Mouse (Mus musculus) embryonic facial prominence, embryonic 11.5 days (tissue): ENCODE measurements around the gene Esr1. TPM values are rescaled to one million over a fixed set of nuclear protein-coding genes. Genes with fewer than 3 reads are reported as not detected.

Experiments
- ATAC-seq: fragments of 200-750 bp; cut with Nextera tagmentation; replicated peaks from 2 replicates; pipeline ENCODE4 v1.8.0; 2017; ENCODE audit warnings: low read depth; ENCODE audit not compliant: insufficient number of reproducible peaks, low FRiP score, low TSS enrichment
- DNase-seq: peaks from one replicate; pipeline ENCODE4 v3.0.0-alpha.2; 2015; ENCODE audit warnings: low spot score
- H3K27ac ChIP-seq: fragments of 300-500 bp; sonication (generic); replicated peaks from 2 replicates; pipeline ENCODE4 v1.5.1; 2014; ENCODE audit warnings: mild to moderate bottlenecking, low read depth, low read length, control low read depth
- H3K27me3 ChIP-seq: fragments of 300-500 bp; sonication (generic); 2 replicates; pipeline ENCODE4 v1.6.1; 2014; ENCODE audit warnings: mild to moderate bottlenecking, low read length, moderate library complexity, mixed read lengths; ENCODE audit not compliant: control insufficient read depth, insufficient read depth
- H3K36me3 ChIP-seq: fragments of 300-500 bp; sonication (generic); replicated peaks from 2 replicates; pipeline ENCODE4 v1.6.1; 2014; ENCODE audit warnings: low read depth, mild to moderate bottlenecking, low read length, moderate library complexity, mixed read lengths; ENCODE audit not compliant: control insufficient read depth, insufficient read depth
- H3K4me1 ChIP-seq: fragments of 300-500 bp; sonication (generic); 2 replicates; pipeline ENCODE4 v1.6.1; 2014; ENCODE audit warnings: low read length, mixed read lengths; ENCODE audit not compliant: control insufficient read depth, insufficient read depth
- H3K4me2 ChIP-seq: fragments of 300-500 bp; sonication (generic); 2 replicates; pipeline ENCODE4 v1.6.1; 2014; ENCODE audit warnings: low read depth, mild to moderate bottlenecking, control low read depth, low read length, moderate library complexity
- H3K4me3 ChIP-seq: fragments of 300-500 bp; sonication (generic); 2 replicates; pipeline ENCODE4 v1.5.1; 2014; ENCODE audit warnings: low read depth, low read length, control low read depth
- H3K9ac ChIP-seq: fragments of 300-500 bp; sonication (generic); replicated peaks from 2 replicates; pipeline ENCODE4 v1.6.1; 2014; ENCODE audit warnings: mild to moderate bottlenecking, control low read depth, low read length
- H3K9me3 ChIP-seq: fragments of 300-500 bp; sonication (generic); replicated peaks from 2 replicates; pipeline ENCODE4 v1.6.1; 2016; ENCODE audit warnings: mild to moderate bottlenecking, low read length, inconsistent platforms, mixed read lengths; ENCODE audit not compliant: control insufficient read depth
- WGBS: fragments of 180-500 bp; shearing (Covaris S2); extraction: QIAGEN DNeasy Blood & Tissue Kit; methylation state at CpG from one replicate; pipeline ENCODE4 v1.1.7; 2014; 5-methylcytosine and 5-hydroxymethylcytosine counted together
- polyA plus RNA-seq: library from polyadenylated mRNA; unstranded; fragments of >200 nt; fragmentation: Nextera tagmentation; extraction: Ambion mirVana; gene quantifications from 2 replicates; pipeline ENCODE4 v1.2.1, GENCODE M21; 2014

Gene Esr1
- polyA plus RNA-seq, 1 experiment from 2014 or later = 0.10 TPM

DNA sequence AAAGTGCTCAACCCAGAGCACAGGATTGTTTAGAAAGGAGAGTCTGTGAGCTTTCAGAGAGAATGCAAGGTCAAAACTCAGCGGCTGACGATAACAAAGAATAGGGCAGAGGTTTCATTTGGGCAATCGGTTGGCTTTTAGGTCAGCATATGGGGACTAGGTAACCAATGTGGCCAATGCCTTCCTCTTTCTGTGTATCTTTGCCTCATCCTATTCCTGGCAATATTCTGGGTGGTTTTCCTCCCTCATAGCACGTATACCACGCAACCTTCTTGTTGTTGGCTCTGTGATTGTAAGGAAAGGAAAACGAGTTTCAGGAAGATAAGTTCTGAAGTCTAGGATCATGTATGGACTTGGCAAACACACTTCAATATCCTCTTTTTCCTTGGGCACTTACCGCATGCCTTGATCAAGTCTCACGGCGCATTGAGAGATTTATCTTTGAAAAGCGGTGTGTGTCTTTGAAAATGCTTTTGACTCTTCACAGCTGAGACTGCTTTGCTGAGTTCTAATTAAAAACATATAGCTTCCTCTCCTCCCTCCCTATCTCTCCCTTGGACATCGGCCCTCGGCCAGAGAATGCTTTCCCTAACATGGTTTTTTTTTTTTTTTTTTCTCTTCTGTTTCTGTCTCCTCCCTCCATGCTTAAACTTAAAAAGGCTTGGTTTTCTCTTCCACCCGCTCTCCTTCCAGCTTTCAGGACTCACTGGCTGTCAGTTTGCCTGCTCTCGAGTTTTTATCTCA, 22.1 kb downstream of the Esr1 start:
- Histone ChIP-seq H3K4me3 (no peak overlapping the region), H3K27ac (no peak overlapping the region), H3K36me3 (no peaks in the 10 kb centered on the region), H3K9me3 (no peaks in the 10 kb centered on the region), H3K9ac (no peak overlapping the region), H3K27me3 (no peaks in the 10 kb centered on the region), H3K4me2 (no peak overlapping the region), H3K4me1 (no peaks in the 10 kb centered on the region)
- WGBS = 65% methylated on average over 14 of the region's 14 CpGs
- ATAC-seq (no peak), DNase-seq (peak; percentile 6)

DNA sequence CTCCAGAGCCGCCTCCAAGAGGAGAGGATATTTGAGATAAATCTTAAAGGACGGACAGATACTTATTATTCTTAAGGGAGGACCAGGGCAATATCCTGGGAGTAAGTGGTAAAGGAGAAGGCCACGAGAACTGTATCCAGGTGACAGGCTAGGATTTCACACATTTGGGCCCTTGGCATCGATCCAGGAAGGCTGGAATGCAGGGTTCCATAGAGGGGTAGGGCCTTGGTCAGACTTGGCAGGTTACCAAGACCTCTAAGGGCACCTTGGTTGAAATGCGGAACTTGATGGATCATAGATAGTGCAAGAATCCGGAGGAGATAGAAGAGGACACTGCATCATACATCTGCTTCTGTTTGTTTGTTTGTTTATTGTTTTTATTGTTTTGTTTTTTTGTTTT, 24.3 kb downstream of the Esr1 start:
- no peak overlapping the region for H3K27ac ChIP-seq
- no peaks in the 10 kb centered on the region for H3K27me3 ChIP-seq
- no peak for ATAC-seq
- no peak overlapping the region for H3K4me3 ChIP-seq
- no peaks in the 10 kb centered on the region for H3K36me3 ChIP-seq
- 81% methylated on average over 6 of the region's 6 CpGs for WGBS
- no peak overlapping the region for H3K9ac ChIP-seq
- H3K9me3 ChIP-seq = no peaks in the 10 kb centered on the region
- H3K4me2 ChIP-seq = no peak overlapping the region
- no peaks in the 10 kb centered on the region for H3K4me1 ChIP-seq
- no peak for DNase-seq

DNA sequence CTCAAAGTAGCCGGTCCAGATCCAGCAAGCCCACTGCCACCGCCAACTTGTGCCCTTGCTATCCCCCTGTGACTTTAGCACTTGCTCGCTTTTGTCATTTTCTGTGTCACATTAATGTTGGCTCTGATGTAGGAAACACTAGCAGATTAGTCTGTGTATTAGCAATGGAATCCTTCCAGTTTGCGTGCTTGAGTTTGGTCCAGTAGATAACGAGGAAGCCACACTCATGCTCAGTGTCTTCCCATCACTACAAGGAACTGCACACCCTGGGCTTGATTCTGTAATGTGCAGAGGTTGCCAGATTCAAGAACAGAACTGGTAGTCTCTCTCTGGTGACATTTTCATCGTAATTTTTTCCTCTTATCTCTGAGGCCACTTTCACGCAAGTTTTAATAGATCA, 34.7 kb downstream of the Esr1 start:
- no peaks in the 10 kb centered on the region for H3K4me1 ChIP-seq
- no peak overlapping the region for H3K4me2 ChIP-seq
- no peak overlapping the region for H3K27ac ChIP-seq
- DNase-seq = no peak
- H3K9ac ChIP-seq = no peak overlapping the region
- H3K27me3 ChIP-seq = no peaks in the 10 kb centered on the region
- no peaks in the 10 kb centered on the region for H3K36me3 ChIP-seq
- H3K9me3 ChIP-seq = no peaks in the 10 kb centered on the region
- ATAC-seq = no peak
- no peak overlapping the region for H3K4me3 ChIP-seq
- 89% methylated on average over 7 of the region's 7 CpGs for WGBS

DNA sequence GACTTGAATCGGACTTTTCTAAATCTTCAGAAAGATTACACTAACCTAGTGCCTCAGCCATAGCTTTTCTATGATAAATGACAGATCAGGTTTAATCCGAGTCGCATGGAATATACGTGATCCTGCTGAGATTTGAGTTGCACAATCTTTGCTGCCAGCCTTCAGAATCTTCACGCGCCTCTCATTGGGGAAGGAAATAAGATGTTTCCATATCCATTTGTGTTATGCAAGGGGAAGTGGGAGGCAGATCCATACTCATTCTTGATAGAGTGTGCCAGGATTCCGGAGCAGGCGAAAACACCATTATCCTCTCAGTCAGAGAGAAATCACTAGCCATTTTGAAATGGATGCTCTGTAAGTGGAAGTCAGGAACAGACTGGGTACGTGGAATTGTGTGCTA, 35.5 kb downstream of the Esr1 start:
- DNase-seq (no peak), ATAC-seq (no peak)
- Histone ChIP-seq H3K27me3 (no peaks in the 10 kb centered on the region), H3K4me1 (no peaks in the 10 kb centered on the region), H3K4me2 (no peak overlapping the region), H3K9me3 (no peaks in the 10 kb centered on the region), H3K4me3 (no peak overlapping the region), H3K9ac (no peak overlapping the region), H3K36me3 (no peaks in the 10 kb centered on the region), H3K27ac (no peak overlapping the region)
- 92% methylated on average over 9 of the region's 9 CpGs for WGBS

DNA sequence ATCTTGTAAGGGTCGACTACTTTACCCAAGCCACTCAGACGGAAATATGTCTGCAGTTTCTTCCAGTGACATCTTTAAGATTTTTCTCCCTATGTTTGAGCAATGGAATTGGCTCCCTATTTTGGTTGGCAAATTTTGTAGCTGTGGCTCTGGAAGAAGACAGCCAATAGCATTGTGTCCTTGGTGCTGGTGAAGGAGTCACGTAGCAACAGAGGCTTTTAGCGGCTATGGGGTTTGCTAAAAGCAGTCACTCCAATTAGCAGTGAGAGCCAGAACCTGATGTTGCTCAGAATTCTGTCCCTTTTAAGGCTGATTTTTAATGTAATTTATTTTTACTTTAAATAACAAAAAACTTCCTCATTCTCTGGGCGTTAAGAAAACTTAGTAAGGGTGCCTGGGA, 54.0 kb downstream of the Esr1 start:
- no peak for ATAC-seq
- H3K9me3 ChIP-seq = no peaks in the 10 kb centered on the region
- H3K27me3 ChIP-seq = no peaks in the 10 kb centered on the region
- WGBS = 84% methylated on average over 5 of the region's 5 CpGs
- no peaks in the 10 kb centered on the region for H3K4me1 ChIP-seq
- no peak overlapping the region for H3K27ac ChIP-seq
- H3K36me3 ChIP-seq = no peaks in the 10 kb centered on the region
- H3K9ac ChIP-seq = no peak overlapping the region
- no peak overlapping the region for H3K4me2 ChIP-seq
- DNase-seq = no peak
- no peak overlapping the region for H3K4me3 ChIP-seq

DNA sequence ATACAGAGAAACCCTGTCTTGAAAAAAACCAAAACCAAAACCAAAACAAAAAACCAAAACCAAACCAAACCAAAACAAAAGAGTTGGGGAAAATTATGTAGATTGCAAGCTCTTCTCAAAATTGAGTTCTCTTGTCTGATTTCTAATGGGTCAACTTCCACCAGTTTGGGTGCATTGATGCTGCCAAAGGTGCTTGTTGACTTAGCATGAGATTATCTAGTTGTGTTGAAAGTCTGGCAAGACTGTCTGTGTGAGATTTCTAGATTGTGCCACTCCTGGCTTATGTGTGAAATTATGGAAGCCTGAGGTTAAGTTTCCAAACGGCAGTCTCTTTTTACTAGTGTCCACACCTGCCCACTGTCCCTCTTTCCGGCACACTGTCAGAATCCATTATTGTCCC, 55.6 kb downstream of the Esr1 start:
- Histone ChIP-seq H3K9me3 (no peaks in the 10 kb centered on the region), H3K4me1 (no peaks in the 10 kb centered on the region), H3K27ac (no peak overlapping the region), H3K4me3 (no peak overlapping the region), H3K4me2 (no peak overlapping the region), H3K9ac (no peak overlapping the region), H3K27me3 (no peaks in the 10 kb centered on the region), H3K36me3 (no peaks in the 10 kb centered on the region)
- WGBS = 82% methylated on average over 2 of the region's 2 CpGs
- no peak for DNase-seq
- ATAC-seq = no peak

DNA sequence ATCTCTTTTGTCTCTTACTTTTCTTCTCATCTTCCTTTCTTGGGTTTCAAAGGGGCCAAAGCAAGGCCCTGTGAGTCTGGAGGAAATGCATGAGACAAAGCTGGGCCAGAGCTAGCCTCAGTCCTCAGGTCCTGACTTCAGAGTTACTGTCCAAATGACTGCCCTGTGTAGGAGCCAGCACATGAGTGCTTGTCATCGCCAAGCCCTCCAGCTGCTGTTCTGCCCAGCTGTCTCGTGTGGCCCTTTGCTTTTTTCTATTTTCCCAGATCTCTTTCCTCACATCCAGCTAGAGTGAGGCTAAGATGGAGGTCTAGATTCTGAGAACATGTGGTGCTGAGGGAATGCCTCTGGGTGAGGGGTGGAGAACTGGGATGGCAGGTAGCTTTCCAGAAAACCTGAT, 58.7 kb downstream of the Esr1 start:
- Histone ChIP-seq H3K27me3 (no peaks in the 10 kb centered on the region), H3K4me1 (no peaks in the 10 kb centered on the region), H3K4me2 (no peak overlapping the region), H3K36me3 (no peaks in the 10 kb centered on the region), H3K9me3 (no peaks in the 10 kb centered on the region), H3K4me3 (no peak overlapping the region), H3K9ac (no peak overlapping the region), H3K27ac (no peak overlapping the region)
- ATAC-seq (no peak), DNase-seq (no peak)
- WGBS = 70% methylated on average over 2 of the region's 2 CpGs

DNA sequence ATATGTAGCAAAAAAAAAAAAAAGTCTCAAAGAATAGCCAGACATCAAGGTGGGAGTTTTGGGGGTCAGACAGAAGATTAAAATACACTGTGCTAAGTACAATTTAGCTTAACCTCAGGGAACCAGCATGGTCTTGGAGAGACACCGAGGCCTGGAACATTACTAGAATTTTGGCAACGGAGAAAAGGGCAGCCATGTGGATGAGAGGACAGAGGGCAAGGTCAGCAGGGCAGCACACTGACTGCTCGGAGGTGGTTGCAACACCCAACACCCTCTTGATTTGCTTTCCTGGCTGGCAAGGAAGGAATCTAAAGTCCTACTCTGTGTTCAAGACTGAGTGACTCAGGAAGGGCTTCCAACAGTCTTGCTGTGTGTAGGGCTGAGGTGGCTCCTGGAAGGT, 60.5 kb downstream of the Esr1 start:
- Histone ChIP-seq H3K36me3 (no peaks in the 10 kb centered on the region), H3K4me3 (no peak overlapping the region), H3K9me3 (no peaks in the 10 kb centered on the region), H3K4me1 (no peaks in the 10 kb centered on the region), H3K9ac (no peak overlapping the region), H3K4me2 (no peak overlapping the region), H3K27me3 (no peaks in the 10 kb centered on the region), H3K27ac (no peak overlapping the region)
- ATAC-seq = no peak
- no peak for DNase-seq
- 74% methylated on average over 3 of the region's 3 CpGs for WGBS
